30 mouse cellular contexts compared by ENCODE assay signal in the genomic region with DNA sequence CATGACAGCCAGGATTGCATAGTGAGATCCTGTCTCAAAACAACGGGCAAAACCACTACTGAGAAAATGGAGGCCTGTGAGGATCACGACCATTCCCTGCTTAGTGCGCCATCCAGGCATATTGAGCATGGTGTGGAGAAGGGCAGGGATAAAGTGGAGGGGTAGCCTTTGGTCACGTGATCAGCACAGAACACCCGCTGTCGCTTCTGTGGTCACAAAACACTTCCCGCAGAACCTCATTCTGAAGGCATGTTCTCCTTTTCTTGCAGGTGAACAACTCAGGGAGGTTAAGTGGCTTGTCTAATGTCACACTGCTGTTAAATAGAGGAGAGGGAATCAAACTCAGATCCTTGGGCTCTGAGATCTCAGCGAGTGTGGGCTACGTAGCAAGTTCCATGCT. TPM values are rescaled to one million over a fixed set of nuclear protein-coding genes. Genes with fewer than 3 reads are reported as not detected.
A peak's percentile ranks its signal among the peaks of the same experiment; 100 is the strongest.
DNase-seq lines count a peak whose midpoint lies in the region; ATAC-seq and TF ChIP-seq lines count a peak whose summit lies in the region.
"Had no signal": no experiment of that assay in that cellular context is flagged by ENCODE, and none has a peak within 500 bp of the region (broad histone marks: within the 10 kb centered on the region; RNA-seq: fewer than 3 reads in every experiment).

No protein-coding gene starts in this region.

- no peaks in the 10 kb centered on the region for H3K36me3 ChIP-seq in CH12.LX (replicated peaks in 1 of 2; ENCODE audit: control insufficient read depth in 1 of 2, insufficient read depth in 1 of 2, low read length in 1 of 2)
- no peaks in the 10 kb centered on the region for H3K36me3 ChIP-seq in small intestine, adult 2 months (ENCODE audit: control insufficient read depth, insufficient read depth, low read length)
- H3K36me3 ChIP-seq: embryonic facial prominence, embryonic 12.5 days; embryonic facial prominence, embryonic 15.5 days; forebrain, embryonic 12.5 days; forebrain, embryonic 15.5 days; G1E; heart, embryonic 12.5 days; heart, embryonic 15.5 days had no signal

- intact Hi-C loops in gastrocnemius, postnatal 36 days (cut with DNase I), result no loop called here

- ATAC-seq in common myeloid progenitor, adult 5-6 weeks (replicated peaks; ENCODE audit: low read depth, poor library complexity, severe bottlenecking), result peak; percentile 62
- ATAC-seq in megakaryocyte, adult 5-6 weeks (ENCODE audit: poor library complexity, severe bottlenecking), result 0 out of 2 replicates have a peak, but pooled peaks have one; percentile 16
- ATAC-seq: forebrain, embryonic 15.5 days; hindbrain, postnatal 0 days; inflammation-experienced regulatory T-cells, adult 6 months had no signal

- dilution Hi-C loops in CH12.LX (cut with MboI; ENCODE audit: extremely low pct_ligation_motif_present, extremely low pct_unique_long_range_greater_than_20kb, low sequenced_read_pairs), result no loop called here

- H3K27ac ChIP-seq in CH12.LX (ENCODE audit: insufficient read depth, low read depth), result no peak overlapping the region
- peak overlapping the region; percentile 55 for H3K27ac ChIP-seq in small intestine, adult 2 months (ENCODE audit: insufficient read depth, low read depth, low read length)
- H3K27ac ChIP-seq: embryonic facial prominence, embryonic 12.5 days; embryonic facial prominence, embryonic 15.5 days; forebrain, embryonic 12.5 days; forebrain, embryonic 15.5 days; heart, embryonic 15.5 days; hindbrain, embryonic 14.5 days; hindbrain, postnatal 0 days had no signal

- TF ChIP-seq RAD21 in CH12.LX (IDR thresholded peaks at IDR 0.05; ENCODE audit: low read depth, low read length), result no peak

- H3K4me2 ChIP-seq in CH12.LX (ENCODE audit: insufficient read depth, low read depth, poor library complexity, severe bottlenecking), result no peak overlapping the region
- H3K4me2 ChIP-seq: embryonic facial prominence, embryonic 12.5 days; embryonic facial prominence, embryonic 15.5 days; forebrain, embryonic 12.5 days; forebrain, embryonic 15.5 days; heart, embryonic 12.5 days; heart, embryonic 15.5 days; hindbrain, embryonic 14.5 days had no signal

- TF ChIP-seq POLR2A in CH12.LX (IDR thresholded peaks at IDR 0.05; ENCODE audit: low read depth, low read length), result no peak
- no peak for TF ChIP-seq POLR2A in small intestine, adult 2 months (IDR thresholded peaks at IDR 0.05; ENCODE audit: low read depth, low read length)

- no peaks in the 10 kb centered on the region for H3K27me3 ChIP-seq in CH12.LX (replicated peaks)
- H3K27me3 ChIP-seq in small intestine, adult 2 months (ENCODE audit: control insufficient read depth, insufficient read depth, low read length), result no peaks in the 10 kb centered on the region
- H3K27me3 ChIP-seq: embryonic facial prominence, embryonic 12.5 days; embryonic facial prominence, embryonic 15.5 days; forebrain, embryonic 12.5 days; forebrain, embryonic 15.5 days had no signal

- TF ChIP-seq CTCF in CH12.LX (conservative IDR thresholded peaks at IDR 0.05 in 1 of 2, IDR thresholded peaks at IDR 0.05 in 1 of 2; ENCODE audit: low read depth in 2 of 2, low read length in 2 of 2), result no peak
- TF ChIP-seq CTCF in small intestine, adult 2 months (IDR thresholded peaks at IDR 0.05; ENCODE audit: extremely low read depth, insufficient read length, insufficient replicate concordance, low read depth, low read length), result no peak

- H3K4me3 ChIP-seq in CH12.LX (replicated peaks in 1 of 3; ENCODE audit: low read depth in 2 of 3, low read length in 2 of 3, poor library complexity in 1 of 3), result no peak overlapping the region
- no peak overlapping the region for H3K4me3 ChIP-seq in small intestine, adult 2 months (ENCODE audit: low read depth, low read length)
- H3K4me3 ChIP-seq: embryonic facial prominence, embryonic 12.5 days; embryonic facial prominence, embryonic 15.5 days; erythroblast, embryonic 14.5 days; forebrain, embryonic 12.5 days; forebrain, embryonic 15.5 days; heart, embryonic 12.5 days; heart, embryonic 15.5 days had no signal

- TF ChIP-seq EP300 in CH12.LX (IDR thresholded peaks at IDR 0.05; ENCODE audit: low read length), result no peak

- H3K79me2 ChIP-seq in CH12.LX (replicated peaks; ENCODE audit: control insufficient read depth, extremely low read depth, insufficient read depth, poor library complexity, severe bottlenecking), result no peaks in the 10 kb centered on the region

- peaks cover 3 to 12% of the 10 kb centered on the region in 2 experiments; a peak in 3 of 4 replicates for H3K4me1 ChIP-seq in CH12.LX (ENCODE audit: control insufficient read depth in 1 of 2, insufficient read depth in 2 of 2)
- peaks cover 7% of the 10 kb centered on the region for H3K4me1 ChIP-seq in small intestine, adult 2 months (ENCODE audit: control insufficient read depth, insufficient read depth, insufficient read length, low read length)
- H3K4me1 ChIP-seq: embryonic facial prominence, embryonic 12.5 days; forebrain, embryonic 12.5 days; forebrain, embryonic 15.5 days; heart, embryonic 12.5 days; heart, embryonic 15.5 days had no signal

- no peak for DNase-seq in CH12.LX (ENCODE audit: extremely low read depth)
- DNase-seq in yolk sac, embryonic 10.5 days (ENCODE audit: low spot score), result no peak
- DNase-seq in lung, postnatal 4 days, result no peak
- no peak for DNase-seq in gastrocnemius, postnatal 36 days
- DNase-seq in right cerebral cortex, postnatal 36 days (ENCODE audit: low spot score in 2 of 2), result no peak
- DNase-seq: adrenal gland, adult 2 months; adrenal gland, postnatal 25 days; cerebellum, adult 11-12 months; cerebellum, adult 8-10 months; cerebellum, postnatal 10 days; cerebellum, postnatal 36 days; gastrocnemius, postnatal 25 days; heart, adult 11 months; heart, postnatal 10 days; heart, postnatal 36 days had no signal

- WGBS in small intestine, adult 2 months, result 90% methylated on average over 9 of the region's 9 CpGs

- H3K9ac ChIP-seq in CH12.LX (ENCODE audit: insufficient read depth, low read depth), result no peak overlapping the region
- H3K9ac ChIP-seq: embryonic facial prominence, embryonic 12.5 days; embryonic facial prominence, embryonic 15.5 days; forebrain, embryonic 12.5 days; forebrain, embryonic 15.5 days; heart, embryonic 12.5 days; heart, embryonic 15.5 days; hindbrain, embryonic 14.5 days had no signal

- no peaks in the 10 kb centered on the region for H3K9me3 ChIP-seq in CH12.LX (replicated peaks; ENCODE audit: low read length)
- H3K9me3 ChIP-seq: embryonic facial prominence, embryonic 12.5 days; embryonic facial prominence, embryonic 15.5 days; forebrain, embryonic 12.5 days; forebrain, embryonic 15.5 days; G1E; heart, embryonic 12.5 days; heart, embryonic 15.5 days had no signal

- in situ Hi-C loops in CH12.LX (cut with MboI; ENCODE audit: low pct_ligation_motif_present, low pct_unique_long_range_greater_than_20kb, low sequenced_read_pairs), result no loop called here

TF ChIP-seq in CH12.LX, 34 proteins besides CTCF, POLR2A, EP300 and RAD21:
- TF ChIP-seq USF2 (conservative IDR thresholded peaks at IDR 0.05; ENCODE audit: low read depth, low read length) (peak; percentile 14; the same call in 1 of the 2 replicates), NRF1 (IDR thresholded peaks at IDR 0.05; ENCODE audit: low read depth, low read length) (no peak)

RNA-seq across cellular contexts. Expression of gene Slc25a28, which starts 29.2 kb away (rescaled TPM):
- 33.0 and 35.2 TPM in 2 replicates for total RNA-seq in CH12.LX (2012; rRNA removed)
- 37.8 and 41.5 TPM in 2 replicates for total RNA-seq in CH12.LX (2014; rRNA removed)
- polyA plus RNA-seq in CH12.LX (2012; ENCODE audit: insufficient read length, low read depth), result 42.8 and 48.1 TPM in 2 replicates
- 32.9 and 38.3 TPM in 2 replicates for total RNA-seq in common myeloid progenitor, adult 5-6 weeks (2017)
- 21.0 and 25.0 TPM in 2 replicates for total RNA-seq in megakaryocyte, adult 5-6 weeks (2015)
- 33.5 and 33.6 TPM in 2 replicates for total RNA-seq in megakaryocyte, adult 5-6 weeks (2017)
- 41.0 and 74.2 TPM in 2 replicates for polyA plus RNA-seq in small intestine, adult 2 months (2012; rRNA removed)
- total RNA-seq in gastrocnemius, postnatal 36 days (2021), result 10 to 100 TPM; 20.6 to 25.2 TPM

RNA-seq across cellular contexts. Expression of gene Nkx2-3, which starts 33.4 kb away (rescaled TPM):
- not detected in 2 replicates for total RNA-seq in CH12.LX (2012; rRNA removed)
- not detected in 2 replicates for total RNA-seq in CH12.LX (2014; rRNA removed)
- 0.15 TPM in 1 of 2 replicates, not detected in the other for polyA plus RNA-seq in CH12.LX (2012; ENCODE audit: insufficient read length, low read depth)
- 0.64 and 2.5 TPM in 2 replicates for total RNA-seq in common myeloid progenitor, adult 5-6 weeks (2017)
- not detected in 2 replicates for total RNA-seq in megakaryocyte, adult 5-6 weeks (2015)
- total RNA-seq in megakaryocyte, adult 5-6 weeks (2017), result not detected in 2 replicates
- 12.3 and 24.9 TPM in 2 replicates for polyA plus RNA-seq in small intestine, adult 2 months (2012; rRNA removed)
- not detected for total RNA-seq in gastrocnemius, postnatal 36 days (2021)
- total RNA-seq: adrenal gland, adult 2 months; adrenal gland, postnatal 25 days; gastrocnemius, adult 8-10 months; gastrocnemius, postnatal 25 days; heart, postnatal 10 days; heart, postnatal 36 days; hindbrain, postnatal 0 days had no signal
- polyA plus RNA-seq: adrenal gland, adult 2 months; erythroblast, embryonic 14.5 days; G1E; heart, embryonic 12.5 days; heart, embryonic 15.5 days; hindbrain, embryonic 14.5 days; hindbrain, postnatal 0 days; inflammation-experienced regulatory T-cells, adult 6 months had no signal

RNA-seq across cellular contexts. Expression of gene Entpd7, which starts 44.0 kb away (rescaled TPM):
- total RNA-seq in CH12.LX (2012; rRNA removed), result 6.0 and 7.7 TPM in 2 replicates
- total RNA-seq in CH12.LX (2014; rRNA removed), result 2.7 and 2.9 TPM in 2 replicates
- 3.9 and 4.0 TPM in 2 replicates for polyA plus RNA-seq in CH12.LX (2012; ENCODE audit: insufficient read length, low read depth)
- total RNA-seq in common myeloid progenitor, adult 5-6 weeks (2017), result 4.8 and 5.2 TPM in 2 replicates
- 16.6 and 17.8 TPM in 2 replicates for total RNA-seq in megakaryocyte, adult 5-6 weeks (2015)
- 7.4 and 7.7 TPM in 2 replicates for total RNA-seq in megakaryocyte, adult 5-6 weeks (2017)
- 16.3 and 23.3 TPM in 2 replicates for polyA plus RNA-seq in small intestine, adult 2 months (2012; rRNA removed)
- total RNA-seq in gastrocnemius, postnatal 36 days (2021), result 1 to 10 TPM; 1.1 to 1.7 TPM
